Mouse (Mus musculus): ENCODE measurements at regions not wholly inside any gene's neighbourhood (a gene's known extent, or its start where the extent isn't known, plus 50 kb on each side); places are given as distances from the start of the nearest gene placed in this dataset.

GRCm38 (mm10) chr3:23298818-23299217 is 1222.4 kb downstream of the Tbl1xr1 start:
- no peaks in the 10 kb centered on the region for H3K4me1 ChIP-seq
- H3K4me3 ChIP-seq (replicated peaks) = no peak overlapping the region
- no peaks in the 10 kb centered on the region for H3K36me3 ChIP-seq (replicated peaks; ENCODE audit: low read length)
- H3K27me3 ChIP-seq (replicated peaks) = no peaks in the 10 kb centered on the region
- H3K9me3 ChIP-seq = no peaks in the 10 kb centered on the region
- TF ChIP-seq GATA1 (IDR thresholded peaks at IDR 0.05; ENCODE audit: borderline replicate concordance, low read length) (no peak), FLI1 (IDR thresholded peaks at IDR 0.05; ENCODE audit: low read length) (no peak)

GRCm38 (mm10) chr3:23334216-23334615 is 1257.8 kb downstream of the Tbl1xr1 start:
- Histone ChIP-seq H3K36me3 (replicated peaks; ENCODE audit: low read length) (no peaks in the 10 kb centered on the region), H3K27me3 (replicated peaks) (no peaks in the 10 kb centered on the region), H3K9me3 (peaks cover 8% of the 10 kb centered on the region), H3K4me3 (replicated peaks) (no peak overlapping the region), H3K4me1 (no peaks in the 10 kb centered on the region)
- TF ChIP-seq FLI1 (IDR thresholded peaks at IDR 0.05; ENCODE audit: low read length) (no peak), GATA1 (IDR thresholded peaks at IDR 0.05; ENCODE audit: borderline replicate concordance, low read length) (no peak)

- Histone ChIP-seq H3K36me3 (replicated peaks; ENCODE audit: low read length) (no peaks in the 10 kb centered on the region), H3K9me3 (peaks cover 8% of the 10 kb centered on the region), H3K4me1 (no peaks in the 10 kb centered on the region), H3K4me3 (replicated peaks) (no peak overlapping the region), H3K27me3 (replicated peaks) (no peaks in the 10 kb centered on the region)
- TF ChIP-seq GATA1 (IDR thresholded peaks at IDR 0.05; ENCODE audit: borderline replicate concordance, low read length) (no peak), FLI1 (IDR thresholded peaks at IDR 0.05; ENCODE audit: low read length) (no peak)
Measured at GRCm38 (mm10) chr3:23334958-23335357, 1258.5 kb downstream of the Tbl1xr1 start.

GRCm38 (mm10) chr3:23374341-23374740 is 1297.9 kb downstream of the Tbl1xr1 start:
- H3K36me3 ChIP-seq (replicated peaks; ENCODE audit: low read length) = no peaks in the 10 kb centered on the region
- no peak overlapping the region for H3K4me3 ChIP-seq (replicated peaks)
- TF ChIP-seq GATA1 (IDR thresholded peaks at IDR 0.05; ENCODE audit: borderline replicate concordance, low read length) = no peak
- no peak for TF ChIP-seq FLI1 (IDR thresholded peaks at IDR 0.05; ENCODE audit: low read length)
- no peaks in the 10 kb centered on the region for H3K27me3 ChIP-seq (replicated peaks)
- no peaks in the 10 kb centered on the region for H3K4me1 ChIP-seq
- no peaks in the 10 kb centered on the region for H3K9me3 ChIP-seq

GRCm38 (mm10) chr3:23404877-23405276 is 1328.4 kb downstream of the Tbl1xr1 start:
- no peaks in the 10 kb centered on the region for H3K9me3 ChIP-seq
- no peak for TF ChIP-seq FLI1 (IDR thresholded peaks at IDR 0.05; ENCODE audit: low read length)
- no peak for TF ChIP-seq GATA1 (IDR thresholded peaks at IDR 0.05; ENCODE audit: borderline replicate concordance, low read length)
- no peaks in the 10 kb centered on the region for H3K36me3 ChIP-seq (replicated peaks; ENCODE audit: low read length)
- H3K4me1 ChIP-seq = no peaks in the 10 kb centered on the region
- no peaks in the 10 kb centered on the region for H3K27me3 ChIP-seq (replicated peaks)
- H3K4me3 ChIP-seq (replicated peaks) = no peak overlapping the region

- Histone ChIP-seq H3K36me3 (replicated peaks; ENCODE audit: low read length) (no peaks in the 10 kb centered on the region), H3K4me1 (no peaks in the 10 kb centered on the region), H3K4me3 (replicated peaks) (no peak overlapping the region), H3K27me3 (replicated peaks) (no peaks in the 10 kb centered on the region), H3K9me3 (no peaks in the 10 kb centered on the region)
- TF ChIP-seq FLI1 (IDR thresholded peaks at IDR 0.05; ENCODE audit: low read length) (no peak), GATA1 (IDR thresholded peaks at IDR 0.05; ENCODE audit: borderline replicate concordance, low read length) (no peak)
Measured at GRCm38 (mm10) chr3:23409431-23409830, 1333.0 kb downstream of the Tbl1xr1 start.

GRCm38 (mm10) chr3:23426956-23427355 is 1350.5 kb downstream of the Tbl1xr1 start:
- Histone ChIP-seq H3K4me3 (replicated peaks) (no peak overlapping the region), H3K27me3 (replicated peaks) (no peaks in the 10 kb centered on the region), H3K36me3 (replicated peaks; ENCODE audit: low read length) (no peaks in the 10 kb centered on the region), H3K4me1 (no peaks in the 10 kb centered on the region), H3K9me3 (no peaks in the 10 kb centered on the region)
- TF ChIP-seq GATA1 (IDR thresholded peaks at IDR 0.05; ENCODE audit: borderline replicate concordance, low read length) = no peak
- TF ChIP-seq FLI1 (IDR thresholded peaks at IDR 0.05; ENCODE audit: low read length) = no peak

GRCm38 (mm10) chr3:23435016-23435415 is 1358.6 kb downstream of the Tbl1xr1 start:
- Histone ChIP-seq H3K4me1 (peaks cover 1% of the 10 kb centered on the region; the same call in 1 of the 2 replicates), H3K4me3 (replicated peaks) (no peak overlapping the region), H3K36me3 (replicated peaks; ENCODE audit: low read length) (no peaks in the 10 kb centered on the region), H3K9me3 (no peaks in the 10 kb centered on the region), H3K27me3 (replicated peaks) (no peaks in the 10 kb centered on the region)
- TF ChIP-seq GATA1 (IDR thresholded peaks at IDR 0.05; ENCODE audit: borderline replicate concordance, low read length) (no peak), FLI1 (IDR thresholded peaks at IDR 0.05; ENCODE audit: low read length) (no peak)

- Histone ChIP-seq H3K4me1 (no peaks in the 10 kb centered on the region), H3K27me3 (replicated peaks) (no peaks in the 10 kb centered on the region), H3K4me3 (replicated peaks) (no peak overlapping the region), H3K9me3 (no peaks in the 10 kb centered on the region), H3K36me3 (replicated peaks; ENCODE audit: low read length) (no peaks in the 10 kb centered on the region)
- TF ChIP-seq GATA1 (IDR thresholded peaks at IDR 0.05; ENCODE audit: borderline replicate concordance, low read length) (no peak), FLI1 (IDR thresholded peaks at IDR 0.05; ENCODE audit: low read length) (no peak)
Measured at GRCm38 (mm10) chr3:23457720-23458119, 1381.3 kb downstream of the Tbl1xr1 start.

- H3K9me3 ChIP-seq = no peaks in the 10 kb centered on the region
- no peak overlapping the region for H3K4me3 ChIP-seq (replicated peaks)
- no peaks in the 10 kb centered on the region for H3K4me1 ChIP-seq
- no peak for TF ChIP-seq GATA1 (IDR thresholded peaks at IDR 0.05; ENCODE audit: borderline replicate concordance, low read length)
- TF ChIP-seq FLI1 (IDR thresholded peaks at IDR 0.05; ENCODE audit: low read length) = no peak
- no peaks in the 10 kb centered on the region for H3K36me3 ChIP-seq (replicated peaks; ENCODE audit: low read length)
- H3K27me3 ChIP-seq (replicated peaks) = no peaks in the 10 kb centered on the region
Measured at GRCm38 (mm10) chr3:23499889-23500288, 1423.4 kb downstream of the Tbl1xr1 start.

GRCm38 (mm10) chr3:23547546-23547945 is 1471.1 kb downstream of the Tbl1xr1 start:
- Histone ChIP-seq H3K9me3 (no peaks in the 10 kb centered on the region), H3K4me3 (replicated peaks) (no peak overlapping the region), H3K36me3 (replicated peaks; ENCODE audit: low read length) (no peaks in the 10 kb centered on the region), H3K27me3 (replicated peaks) (no peaks in the 10 kb centered on the region), H3K4me1 (no peaks in the 10 kb centered on the region)
- TF ChIP-seq FLI1 (IDR thresholded peaks at IDR 0.05; ENCODE audit: low read length) = no peak
- TF ChIP-seq GATA1 (IDR thresholded peaks at IDR 0.05; ENCODE audit: borderline replicate concordance, low read length) = no peak

Data from megakaryocyte, embryonic 14.5 days (primary cell).